16 mouse cellular contexts compared by ENCODE assay signal in genomic region chr13:26158703-26159102, GRCm38 (mm10).
DNase-seq lines count a peak whose midpoint lies in the region; TF ChIP-seq lines count a peak whose summit lies in the region.
"Had no signal": no experiment of that assay in that cellular context is flagged by ENCODE, and none has a peak within 500 bp of the region (broad histone marks: within the 10 kb centered on the region; RNA-seq: fewer than 3 reads in every experiment).

No protein-coding gene starts in this region.

- peak; percentile 46 to 58 for DNase-seq in cerebellum, postnatal 14 days
- DNase-seq in cerebellum, postnatal 36 days = no peak
- no peak for DNase-seq in left cerebral cortex, adult 2 months (ENCODE audit: extremely low spot score in 1 of 2, low spot score in 2 of 2)
- no peak for DNase-seq in left cerebral cortex, adult 8-10 months (ENCODE audit: low spot score in 2 of 2)
- DNase-seq in 3T3-L1 (ENCODE audit: low read depth, low spot score) = peak; percentile 56
- peak; percentile 47 for DNase-seq in embryo, embryonic 10.5 days (ENCODE audit: low spot score)
- no peak for DNase-seq in natural killer cell, adult 2 months (ENCODE audit: low spot score in 2 of 2)
- DNase-seq in thymus, postnatal 14 days = no peak
- DNase-seq: adrenal gland, postnatal 36 days; cerebellum, adult 11-12 months; heart, adult 18-20 months; kidney, adult 18-20 months; spleen, adult 18-20 months; thymus, adult 18-20 months had no signal

- no peak overlapping the region for H3K4me3 ChIP-seq in left cerebral cortex, adult 2 months
- H3K4me3 ChIP-seq: liver, embryonic 15.5 days; neural tube, embryonic 12.5 days had no signal

- intact Hi-C loops in left cerebral cortex, adult 2 months (cut with DNase I) = loop anchor here (10.0 kb wide), 1 partner anchor 204 kb away; no protein-coding TSS in a partner anchor

- peak; percentile 18 for TF ChIP-seq CTCF in left cerebral cortex, adult 2 months (IDR thresholded peaks at IDR 0.05)

- no peak overlapping the region for H3K27ac ChIP-seq in left cerebral cortex, adult 2 months
- H3K27ac ChIP-seq: liver, embryonic 15.5 days; neural tube, embryonic 12.5 days had no signal

Comparison
In these comparisons a context has a peak if more than half of its experiments do, and no peak if none do; other contexts are left out.
1. DNase-seq: peak in cerebellum, postnatal 14 days (2 of 2), 3T3-L1 (single experiment) and embryo, embryonic 10.5 days (single experiment); none in cerebellum, postnatal 36 days (0 of 2), left cerebral cortex, adult 2 months (0 of 2), left cerebral cortex, adult 8-10 months (0 of 2), natural killer cell, adult 2 months (0 of 2) and thymus, postnatal 14 days (single experiment).